Mouse (Mus musculus): Measurements from ENCODE around the gene Myl7. TPM values are rescaled to one million over a fixed set of nuclear protein-coding genes. Genes with fewer than 3 reads are reported as not detected.

Myl7 gene
- total RNA-seq, 1 experiment from 2014 or later: not detected

DNA sequence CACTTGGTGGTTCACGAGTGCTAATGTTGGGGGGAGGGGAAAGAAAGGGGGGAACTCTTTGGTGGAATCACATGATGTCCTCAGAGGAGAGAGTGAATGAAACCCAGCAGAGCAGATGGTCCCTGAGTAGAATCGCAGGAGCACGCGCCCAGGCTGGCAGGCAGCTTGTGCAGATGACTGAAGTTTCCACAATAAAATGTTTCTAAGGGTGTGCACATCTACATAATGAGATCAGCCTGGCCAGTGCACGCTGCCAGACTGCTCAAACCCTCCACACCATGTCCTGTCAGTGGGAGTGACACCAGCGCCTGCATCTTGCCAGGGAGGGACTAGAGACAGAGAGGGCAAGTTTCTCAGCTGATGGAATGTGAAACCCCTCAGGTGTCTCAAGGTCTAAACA, 49.8 kb downstream of the Myl7 start:
- no peak for ATAC-seq (replicated peaks; ENCODE audit: insufficient number of reproducible peaks, low FRiP score, low TSS enrichment, poor library complexity, severe bottlenecking)

DNA sequence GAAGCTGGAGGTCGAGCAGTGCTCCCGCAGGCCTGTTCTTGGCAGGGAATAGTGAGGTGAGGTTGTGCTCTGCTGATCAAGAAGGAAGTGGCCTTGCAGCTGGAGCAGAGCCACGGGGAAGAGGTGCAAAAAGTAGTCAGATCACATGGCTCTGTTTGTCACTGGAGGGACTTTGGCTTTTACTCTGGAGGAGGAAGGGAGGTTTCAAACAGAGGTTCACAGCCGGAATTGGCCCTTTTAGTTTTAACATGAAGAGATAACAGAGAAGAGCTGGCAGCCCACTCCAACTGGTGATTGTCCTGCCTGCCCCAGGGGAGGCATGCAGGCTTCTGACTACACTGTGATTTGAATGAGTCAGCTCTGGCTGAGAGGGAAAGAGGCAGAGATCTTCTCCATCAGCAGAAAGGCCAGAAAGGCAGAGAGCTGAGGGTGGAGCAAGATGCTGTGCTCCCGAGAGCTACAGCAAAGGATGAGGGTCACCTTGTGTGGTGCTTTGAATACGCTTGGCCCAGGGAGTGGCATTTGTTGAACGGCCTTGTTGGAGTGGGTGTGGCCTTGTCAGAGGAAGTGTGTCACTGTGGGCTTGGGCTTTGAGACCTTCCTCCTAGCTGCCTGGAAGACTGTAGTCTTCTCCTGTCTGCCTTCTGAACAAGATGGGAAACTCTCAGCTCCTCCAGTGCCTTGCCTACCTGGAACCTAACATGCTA, 51.8 kb downstream of the Myl7 start:
- no peak for ATAC-seq (replicated peaks; ENCODE audit: insufficient number of reproducible peaks, low FRiP score, low TSS enrichment, poor library complexity, severe bottlenecking)

Other genes starting within 250 kb of the Myl7 start
- 29.1 to 47.5 TPM (median 33.5 TPM) in 3 replicates for gene Mrps24, start 183.1 kb downstream of the Myl7 start, total RNA-seq (2017)
- 7.2 to 13.7 TPM (median 10.5 TPM) in 3 replicates for gene Urgcp, start 136.4 kb downstream of the Myl7 start, total RNA-seq (2017)
- 164 to 214 TPM (median 184 TPM) in 3 replicates for gene Dbnl, start 110.3 kb downstream of the Myl7 start, total RNA-seq (2017)
- gene Pgam2, start 95.0 kb downstream of the Myl7 start, total RNA-seq (2017): 6.4 TPM in 1 of 3 replicates, not detected in the others
- 14.6 to 18.6 TPM (median 17.2 TPM) in 3 replicates for gene Polm, start 60.8 kb downstream of the Myl7 start, total RNA-seq (2017)
- gene Aebp1, start 36.8 kb downstream of the Myl7 start, total RNA-seq (2017): not detected in 3 replicates
- 7.0 to 17.2 TPM (median 15.4 TPM) in 3 replicates for gene Pold2, start 20.5 kb downstream of the Myl7 start, total RNA-seq (2017)
- not detected in 3 replicates for gene Gck, start 51.3 kb upstream of the Myl7 start, total RNA-seq (2017)
- gene Ykt6, start 56.9 kb upstream of the Myl7 start, total RNA-seq (2017): 45.7 to 57.4 TPM (median 56.8 TPM) in 3 replicates
- gene Camk2b, start 167.6 kb upstream of the Myl7 start, total RNA-seq (2017): 8.3 to 21.9 TPM (median 14.9 TPM) in 3 replicates

Measured in monocyte, adult 5-6 weeks (primary cell).